Mouse (Mus musculus): ENCODE measurements at regions not wholly inside any gene's neighbourhood (a gene's known extent, or its start where the extent isn't known, plus 50 kb on each side); places are given as distances from the start of the nearest gene placed in this dataset.
A peak's percentile ranks its signal among the peaks of the same experiment; 100 is the strongest.

DNA sequence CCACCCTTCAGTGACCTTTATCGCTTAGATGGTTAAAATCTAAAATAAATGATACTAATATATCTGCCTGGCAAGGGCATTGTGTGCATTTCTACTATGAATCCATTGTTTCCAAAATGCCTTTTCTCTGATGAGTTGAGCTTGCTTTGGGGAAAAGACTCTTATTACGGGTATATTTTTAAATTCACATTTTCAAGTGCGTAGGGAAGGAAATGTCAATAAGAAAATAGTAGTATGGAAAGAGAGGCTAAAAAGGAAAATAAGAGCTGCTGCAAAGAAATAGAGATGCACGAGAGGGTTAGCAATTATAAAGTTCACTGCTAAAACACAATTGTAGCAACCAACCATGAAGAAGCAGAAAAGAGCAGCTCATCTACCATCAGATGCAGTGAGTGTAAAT is 123.8 kb upstream of the Chl1 start:
- DNase-seq (ENCODE audit: low spot score in 2 of 2), result no peak

DNA sequence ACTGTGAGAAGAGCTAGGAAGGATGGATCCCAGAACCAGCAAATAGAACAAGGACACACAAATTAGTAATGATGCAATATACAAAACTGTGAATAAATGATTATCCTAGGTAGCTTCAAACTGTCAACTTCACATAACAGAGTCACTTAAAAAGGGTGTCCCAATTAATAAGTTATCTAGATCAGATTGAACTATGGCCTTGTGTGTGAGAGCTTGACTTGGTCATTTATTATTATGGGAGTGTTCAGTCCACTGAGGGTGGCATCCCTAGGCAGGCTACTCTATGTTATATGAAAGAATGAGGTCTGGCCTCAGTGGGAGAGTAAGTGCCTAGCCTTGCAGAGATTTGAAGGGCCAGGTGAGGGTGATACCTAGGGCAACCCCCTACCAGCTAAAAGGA is 104.4 kb upstream of the Chl1 start:
- DNase-seq (ENCODE audit: low spot score in 2 of 2), result no peak

DNA sequence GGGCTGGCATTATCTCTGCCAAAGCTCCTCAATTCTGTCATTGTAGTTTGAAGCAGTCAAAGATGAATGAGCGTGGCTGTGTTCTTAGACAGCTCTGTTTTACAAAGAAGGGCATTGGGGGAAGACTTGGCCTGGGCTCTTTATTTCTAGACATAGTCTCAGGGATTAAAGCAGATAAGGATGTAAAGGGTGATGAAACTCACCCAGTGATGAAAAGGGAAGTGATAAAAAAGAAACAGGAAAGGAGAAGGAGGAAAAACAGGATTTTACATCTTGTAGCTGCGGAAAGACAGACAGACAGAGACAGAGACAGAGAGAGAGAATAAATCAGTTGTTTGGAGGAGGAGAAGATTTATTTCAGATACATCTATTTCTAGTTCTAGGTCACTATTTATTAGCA is 95.5 kb upstream of the Chl1 start:
- DNase-seq (ENCODE audit: low spot score in 2 of 2), result no peak

DNA sequence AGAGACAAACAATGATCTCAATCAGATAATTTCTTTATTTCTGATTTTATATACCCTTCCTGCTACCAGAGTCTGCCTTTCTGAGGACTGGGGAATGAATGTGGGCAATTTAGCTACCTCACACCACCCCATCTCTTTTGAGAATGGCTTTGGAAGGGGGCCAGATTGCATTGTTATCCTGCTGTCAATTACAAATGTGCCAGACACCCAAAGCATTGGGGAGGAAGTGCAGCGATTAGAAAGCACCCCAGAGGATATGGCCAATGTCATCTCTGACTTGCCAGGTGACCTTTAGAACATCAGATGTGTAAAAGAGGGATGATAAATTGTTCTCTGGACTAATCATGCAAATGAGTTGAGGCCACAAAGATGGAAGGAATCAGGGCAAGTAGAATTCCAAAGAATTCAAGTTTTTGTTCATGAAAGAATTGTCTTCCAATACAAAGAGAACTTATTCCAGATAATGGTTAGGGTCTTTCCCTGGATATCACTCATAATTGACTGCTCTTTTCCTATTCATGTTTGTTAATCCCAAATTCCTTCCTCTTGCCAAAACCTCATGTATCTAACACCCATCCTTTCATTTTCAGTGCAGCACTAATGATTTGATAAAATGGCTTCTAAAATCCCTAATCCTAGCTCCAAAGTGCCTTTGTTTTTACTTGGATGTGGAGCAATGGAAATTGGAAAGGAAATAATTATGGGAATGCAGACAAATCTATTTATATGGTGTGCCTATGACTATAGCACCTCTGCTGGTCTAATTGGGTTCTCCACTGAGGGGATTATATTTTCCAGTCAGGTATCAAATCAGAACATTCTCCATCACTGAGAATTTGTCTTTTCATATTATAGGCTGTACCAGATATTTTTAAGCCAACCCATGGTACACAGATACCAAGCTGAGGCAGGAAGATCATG is 89.1 kb upstream of the Chl1 start:
- peak; percentile 18 to 21 for DNase-seq (ENCODE audit: low spot score in 2 of 2)

DNA sequence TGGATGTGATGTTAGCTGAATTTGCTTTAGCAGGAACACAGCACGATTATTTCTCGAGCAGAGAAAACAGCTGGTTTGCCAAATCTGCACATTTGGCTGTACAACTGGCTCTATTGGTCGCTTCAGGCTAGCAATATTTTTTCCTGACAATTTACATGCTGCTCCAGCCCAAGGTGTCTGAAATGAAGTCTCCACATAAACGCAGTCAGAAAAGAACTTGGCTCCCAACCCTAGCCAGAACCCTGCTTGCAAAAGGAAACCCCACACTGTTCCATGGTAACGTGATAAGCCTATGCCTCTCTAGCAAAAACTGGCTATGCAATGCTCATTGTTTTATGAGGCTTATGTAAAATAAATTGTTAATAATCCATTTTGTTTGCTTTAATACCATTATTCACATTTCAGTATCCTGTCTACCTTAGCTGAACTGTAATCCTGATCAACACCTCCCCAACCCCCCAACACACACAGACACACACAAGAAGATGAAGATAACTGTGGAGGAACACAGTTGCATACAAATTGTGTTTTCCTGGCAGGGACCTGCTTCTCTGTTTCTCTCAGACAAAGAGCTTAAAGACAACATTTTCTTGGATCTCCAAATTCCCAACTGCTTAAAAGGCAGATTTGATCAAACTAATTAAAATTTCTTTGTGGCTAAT is 79.3 kb upstream of the Chl1 start:
- DNase-seq (ENCODE audit: low spot score in 2 of 2), result peak; percentile 28 to 30

DNA sequence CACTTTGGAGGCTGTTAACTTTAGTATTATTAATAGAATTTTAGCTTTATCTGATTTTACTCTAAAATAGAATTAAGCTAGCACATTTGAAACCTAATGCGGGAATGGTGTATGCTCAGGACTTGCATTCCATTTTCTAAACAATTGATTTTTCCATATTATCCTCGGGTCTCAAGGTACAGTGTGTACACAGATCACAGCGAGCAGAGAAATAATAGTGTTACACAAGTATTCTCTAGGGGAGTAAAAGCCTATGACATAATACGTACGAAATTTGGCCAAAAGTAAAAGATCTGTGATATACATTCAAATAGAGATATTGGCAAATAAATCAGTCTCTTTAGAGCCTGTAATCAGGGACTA is 78.8 kb upstream of the Chl1 start:
- no peak for DNase-seq (ENCODE audit: low spot score in 2 of 2)
